Mouse (Mus musculus) thymus, postnatal 25 days (tissue): ENCODE results near the gene Bmpr1b.

Experiments used
- DNase-seq: peaks from one replicate; pipeline ENCODE4 v3.0.0; 2022

Bmpr1b gene

DNA sequence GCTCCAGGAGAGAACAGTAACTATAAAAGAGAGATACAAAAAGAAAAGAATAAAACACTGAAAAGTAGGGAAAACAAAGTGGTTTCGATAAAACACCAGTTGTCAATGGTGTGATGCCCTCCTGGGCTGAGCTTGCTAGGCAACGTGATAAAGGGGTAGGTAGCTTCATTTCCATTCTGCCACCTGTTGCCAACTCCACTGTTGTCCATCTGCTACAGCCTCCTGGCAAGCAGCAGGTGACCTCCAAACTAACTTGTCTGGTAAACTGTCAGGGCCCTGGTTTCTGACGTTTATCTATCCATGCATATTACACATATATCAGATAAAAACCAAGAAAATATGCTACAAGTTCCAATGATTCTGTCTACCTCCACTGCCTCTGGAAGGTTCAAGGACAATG lies 359.6 kb downstream of the Bmpr1b start:
- DNase-seq = no peak

DNA sequence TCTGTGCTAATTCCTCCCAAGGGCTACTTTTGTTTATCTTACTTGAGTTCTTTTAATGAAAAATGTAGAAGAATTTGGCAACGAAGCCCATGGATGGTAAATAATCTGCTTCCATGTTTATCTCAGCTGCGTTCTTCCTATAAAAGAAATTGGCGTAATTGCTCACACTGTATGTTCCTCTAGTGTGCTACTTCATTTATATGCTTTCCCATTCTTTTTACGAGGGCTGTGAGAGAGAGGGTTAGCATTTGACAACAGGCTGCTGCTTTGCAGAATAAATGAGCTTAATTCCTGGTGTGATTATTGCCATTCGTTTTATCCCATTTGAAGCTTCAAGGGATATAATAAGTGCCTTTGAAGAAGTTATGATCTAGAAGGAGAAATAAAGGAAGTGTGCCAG lies 365.1 kb downstream of the Bmpr1b start:
- DNase-seq = no peak

DNA sequence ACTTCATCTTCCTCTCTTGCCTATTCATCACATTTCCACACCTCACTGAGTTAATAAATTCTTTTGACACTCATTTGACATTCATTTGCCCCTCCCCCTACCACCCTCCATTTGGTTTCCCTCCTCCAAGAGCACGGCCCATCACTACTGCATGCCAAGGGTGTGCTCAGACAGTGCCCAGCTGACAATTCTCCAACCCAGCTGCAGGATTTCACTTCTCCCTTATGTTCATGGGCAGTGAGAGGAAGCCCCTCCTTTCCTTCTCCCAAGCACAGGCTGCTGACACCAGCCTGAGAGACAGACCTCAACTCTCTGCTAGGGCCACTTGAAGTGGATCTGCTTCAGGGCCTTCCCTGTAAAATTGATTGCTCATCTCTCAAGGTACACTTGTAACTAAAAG lies 371.4 kb downstream of the Bmpr1b start:
- no peak for DNase-seq

DNA sequence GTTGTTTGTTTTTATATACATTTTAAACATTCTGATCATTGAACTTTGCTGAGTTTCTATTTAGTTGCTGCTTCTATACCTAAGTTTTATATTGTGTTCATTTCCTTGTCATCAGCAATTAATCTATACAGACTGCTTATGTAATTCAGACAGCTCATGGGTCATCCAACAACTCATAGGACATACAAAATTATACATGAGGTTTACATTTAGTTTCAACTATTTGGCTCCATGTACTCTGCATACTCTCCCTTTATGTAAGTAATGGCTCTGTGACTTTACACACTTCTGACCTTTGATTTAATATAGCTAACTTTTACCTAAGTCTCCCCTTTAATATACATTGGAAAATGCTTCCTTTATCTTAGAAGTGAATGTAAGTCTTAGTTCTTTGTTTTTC lies 371.9 kb downstream of the Bmpr1b start:
- DNase-seq = no peak

DNA sequence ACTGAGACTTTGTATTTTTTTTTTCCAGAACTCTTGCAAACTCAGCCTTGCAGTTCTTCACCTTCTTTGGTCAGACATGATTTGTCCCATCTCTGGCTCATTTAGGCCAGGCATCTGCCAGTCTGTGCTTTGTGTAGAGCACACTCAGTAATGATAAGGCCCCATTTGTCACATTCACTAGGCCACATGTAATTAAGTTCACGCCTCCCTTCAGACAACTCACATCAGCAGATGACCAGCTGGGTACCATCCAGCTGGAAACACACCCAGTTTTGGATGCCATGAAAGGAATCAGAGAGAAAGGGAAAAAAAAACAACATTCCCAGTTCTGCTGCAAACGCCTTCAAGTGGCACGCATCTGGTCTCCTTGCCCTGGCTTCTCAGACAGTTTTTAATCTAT lies 374.9 kb downstream of the Bmpr1b start:
- DNase-seq = no peak

DNA sequence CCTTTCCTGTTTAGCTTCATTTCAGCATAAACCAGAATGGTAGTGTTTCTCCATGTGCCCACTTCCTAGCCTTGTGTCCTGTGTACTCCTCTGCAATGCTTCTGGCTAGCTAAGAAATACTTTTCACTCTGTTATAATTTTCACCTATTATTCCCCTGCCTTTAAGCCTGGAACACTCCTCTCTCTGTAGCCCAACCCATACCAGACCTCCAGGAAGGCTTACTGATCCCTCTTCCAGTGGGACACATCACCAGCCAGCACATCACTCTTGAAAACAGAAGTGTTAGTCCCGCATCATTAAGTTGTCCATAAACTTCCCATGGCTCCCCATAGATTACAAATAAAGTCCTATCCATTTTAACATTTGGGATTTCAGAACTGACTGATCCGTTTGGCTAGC lies 375.5 kb downstream of the Bmpr1b start:
- no peak for DNase-seq

DNA sequence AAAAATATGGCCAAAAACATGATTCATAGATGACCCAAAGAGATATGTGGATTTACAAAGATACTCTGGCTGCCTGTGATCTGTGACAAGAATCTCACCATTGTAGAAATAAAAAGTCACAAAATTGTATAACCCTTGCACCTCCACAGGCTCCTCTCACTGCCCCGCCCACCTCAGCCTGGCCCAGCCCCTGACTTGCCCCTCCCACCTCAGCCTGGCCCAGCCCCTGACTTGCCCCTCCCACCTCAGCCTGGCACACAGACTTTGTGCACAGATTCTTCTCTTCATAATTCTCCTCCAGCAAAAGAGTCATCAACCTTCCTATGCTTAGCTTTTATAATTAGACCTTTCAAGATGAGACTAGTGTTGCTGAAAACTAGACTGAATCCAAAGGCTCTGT lies 377.1 kb downstream of the Bmpr1b start:
- no peak for DNase-seq

DNA sequence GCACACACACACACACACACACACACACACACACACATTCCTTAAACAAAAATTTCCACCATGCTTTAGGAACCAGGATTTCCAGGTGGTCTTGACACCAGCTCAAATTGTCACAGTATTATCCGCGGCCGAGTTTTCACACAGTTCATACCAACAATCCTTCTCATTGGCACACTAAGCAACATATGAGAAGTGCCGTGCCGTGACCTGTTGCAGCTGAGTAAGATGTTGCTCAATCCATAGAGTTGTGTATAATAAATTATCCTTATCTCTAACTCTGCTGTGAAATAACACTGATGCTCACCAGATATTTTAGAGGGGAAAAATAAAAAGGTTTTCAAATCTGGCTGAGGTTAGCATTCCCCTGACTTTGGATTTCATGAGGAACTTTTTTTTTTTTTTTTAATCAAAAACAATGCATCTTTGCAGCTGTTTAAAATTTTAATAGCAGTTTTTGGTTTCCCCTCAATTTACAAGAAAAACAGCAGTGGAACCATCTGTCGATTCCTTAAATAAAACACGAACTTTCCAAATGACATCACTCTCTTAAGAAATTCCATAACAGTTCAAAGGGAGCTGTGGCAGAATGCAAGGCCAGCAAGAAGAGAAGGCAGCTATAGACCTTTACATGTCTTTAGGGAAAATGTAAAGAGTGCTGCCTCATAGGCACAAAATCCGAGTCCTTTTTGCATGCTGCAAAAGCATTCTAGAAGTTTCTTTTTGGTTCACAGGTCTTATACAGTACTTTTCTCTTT lies 378.0 kb downstream of the Bmpr1b start:
- DNase-seq = no peak
